Mouse (Mus musculus) ovary, postnatal 10 days (tissue): ENCODE results near the gene Ndufs7.
"Not testable (repeated sequence)": the region's sequence is repeated elsewhere in the genome, so short reads cannot be mapped to it uniquely, and the experiment has no call there.

ENCODE experiments used
- DNase-seq: peaks from one replicate; pipeline ENCODE4 v3.0.0; 2022; ENCODE audit warnings: low spot score

Ndufs7 gene

GRCm38 (mm10) chr10:80248971-80249640, at the start of gene Ndufs7:
Gene Ndufs7, plus strand, starts transcription at chr10:80249121.
- peak; percentile 94 for DNase-seq

- peak; percentile 52 for DNase-seq
These were observed 49.4 kb upstream of the Ndufs7 start for GRCm38 (mm10) chr10:80199440-80200008.

GRCm38 (mm10) chr10:80200485-80200884, 48.4 kb upstream of the Ndufs7 start:
- DNase-seq, result no peak

GRCm38 (mm10) chr10:80204055-80204454, 44.9 kb upstream of the Ndufs7 start:
- no peak for DNase-seq

GRCm38 (mm10) chr10:80207201-80207600, 41.7 kb upstream of the Ndufs7 start:
- no peak for DNase-seq

GRCm38 (mm10) chr10:80207676-80208075, 41.2 kb upstream of the Ndufs7 start:
- no peak for DNase-seq

GRCm38 (mm10) chr10:80208248-80208647, 40.7 kb upstream of the Ndufs7 start:
- no peak for DNase-seq

GRCm38 (mm10) chr10:80208841-80209371, 40.0 kb upstream of the Ndufs7 start:
- no peak for DNase-seq

GRCm38 (mm10) chr10:80211547-80212103, 37.3 kb upstream of the Ndufs7 start:
- not testable (repeated sequence) for DNase-seq

- DNase-seq, result no peak
These were observed 33.7 kb upstream of the Ndufs7 start for GRCm38 (mm10) chr10:80215048-80215772.

GRCm38 (mm10) chr10:80220676-80221075, 28.2 kb upstream of the Ndufs7 start:
- no peak for DNase-seq

GRCm38 (mm10) chr10:80223137-80223536, 25.8 kb upstream of the Ndufs7 start:
- DNase-seq, result not testable (repeated sequence)

GRCm38 (mm10) chr10:80226071-80226415, 22.9 kb upstream of the Ndufs7 start:
- peak; percentile 88 for DNase-seq

GRCm38 (mm10) chr10:80226416-80227165, 22.3 kb upstream of the Ndufs7 start, which contains the start of gene Mum1:
Gene Mum1, plus strand, starts transcription at chr10:80226434.
- DNase-seq, result no peak

GRCm38 (mm10) chr10:80227166-80227539, 21.8 kb upstream of the Ndufs7 start:
- no peak for DNase-seq

GRCm38 (mm10) chr10:80227877-80228775, 20.8 kb upstream of the Ndufs7 start:
- DNase-seq, result no peak

- no peak for DNase-seq
These were observed 12.6 kb upstream of the Ndufs7 start for GRCm38 (mm10) chr10:80236145-80236825.

- no peak for DNase-seq
These were observed 11.9 kb upstream of the Ndufs7 start for GRCm38 (mm10) chr10:80237020-80237419.

GRCm38 (mm10) chr10:80238306-80238705, 10.6 kb upstream of the Ndufs7 start:
- no peak for DNase-seq

- no peak for DNase-seq
These were observed 9.1 kb upstream of the Ndufs7 start for GRCm38 (mm10) chr10:80239791-80240190.
